Mouse (Mus musculus) CH12.LX (cell line): ENCODE measurements around the gene Srebf2. TPM values are rescaled to one million over a fixed set of nuclear protein-coding genes. Genes with fewer than 3 reads are reported as not detected.
"Not testable (repeated sequence)": the region's sequence is repeated elsewhere in the genome, so short reads cannot be mapped to it uniquely, and the experiment has no call there.

Experiments used
- DNase-seq: peaks from one replicate; pipeline ENCODE4 v3.0.0-alpha.2; 2013; ENCODE audit errors: extremely low read depth
- H3K27ac ChIP-seq: 2 replicates; pipeline ENCODE4 v1.5.1; 2012; ENCODE audit warnings: low read depth, mild to moderate bottlenecking, control low read depth, moderate library complexity; ENCODE audit not compliant: insufficient read depth
- H3K27me3 ChIP-seq: replicated peaks from 2 replicates; pipeline ENCODE3; 2012; ENCODE audit warnings: inconsistent platforms
- H3K36me3 ChIP-seq, 2 experiments: replicated peaks in 1 of 2; 2 replicates each; pipeline versions ENCODE3 to v1.6.1; 2012; ENCODE audit warnings: inconsistent platforms in 1 of 2, low read length in 1 of 2, mild to moderate bottlenecking in 1 of 2, mixed read lengths in 1 of 2, moderate library complexity in 1 of 2; ENCODE audit not compliant: control insufficient read depth in 1 of 2, insufficient read depth in 1 of 2
- H3K4me1 ChIP-seq, 2 experiments: 2 replicates each; pipeline ENCODE4 v1.6.1; 2012; ENCODE audit warnings: inconsistent platforms in 1 of 2, moderate library complexity in 1 of 2; ENCODE audit not compliant: insufficient read depth in 2 of 2, control insufficient read depth in 1 of 2
- H3K4me2 ChIP-seq: 2 replicates; pipeline ENCODE4 v1.6.1; 2012; ENCODE audit warnings: low read depth, mild to moderate bottlenecking, control low read depth; ENCODE audit not compliant: poor library complexity, insufficient read depth, severe bottlenecking
- H3K4me3 ChIP-seq, 3 experiments: fragments of 150-350 bp in 1 of 3; sonication (generic) in 1 of 3; replicated peaks in 1 of 3; 2 replicates each; pipeline versions ENCODE3 to v1.5.1; 2011 to 2012; ENCODE audit warnings: low read depth in 2 of 3, low read length in 2 of 3, mild to moderate bottlenecking in 2 of 3, moderate library complexity in 2 of 3, control low read depth in 1 of 3, improper control_type of control experiment in 1 of 3, inconsistent platforms in 1 of 3, mixed read lengths in 1 of 3; ENCODE audit not compliant: poor library complexity in 1 of 3
- H3K79me2 ChIP-seq: replicated peaks from 2 replicates; pipeline ENCODE4 v1.6.1; 2012; ENCODE audit warnings: mild to moderate bottlenecking, moderate library complexity; ENCODE audit not compliant: control insufficient read depth, poor library complexity, insufficient read depth, severe bottlenecking; ENCODE audit errors: extremely low read depth
- H3K9ac ChIP-seq: 2 replicates; pipeline ENCODE4 v1.6.1; 2012; ENCODE audit warnings: low read depth, mild to moderate bottlenecking, control low read depth, moderate library complexity; ENCODE audit not compliant: insufficient read depth
- H3K9me3 ChIP-seq: replicated peaks from 2 replicates; pipeline ENCODE3; 2012; ENCODE audit warnings: low read length, inconsistent platforms, mixed read lengths
- CTCF ChIP-seq, 2 experiments: IDR thresholded peaks in 1 of 2; conservative IDR thresholded peaks in 1 of 2; 2 replicates each; pipeline ENCODE4 v1.5.1; 2011 to 2012; ENCODE audit warnings: low read depth in 2 of 2, low read length in 2 of 2, improper control_type of control experiment in 1 of 2, inconsistent platforms in 1 of 2, mild to moderate bottlenecking in 1 of 2, moderate library complexity in 1 of 2
- ELF1 ChIP-seq: IDR thresholded peaks from 2 replicates; pipeline ENCODE4 v1.6.1; 2014; ENCODE audit warnings: low read depth, mild to moderate bottlenecking, inconsistent platforms, low read length, improper control_type of control experiment
- ETS1 ChIP-seq: conservative IDR thresholded peaks from 2 replicates; pipeline ENCODE4 v1.6.1; 2012; ENCODE audit warnings: low read depth, mild to moderate bottlenecking, inconsistent platforms, low read length, improper control_type of control experiment, moderate library complexity
- HCFC1 ChIP-seq: IDR thresholded peaks from 2 replicates; pipeline ENCODE4 v1.6.1; 2012; ENCODE audit warnings: low read depth, mild to moderate bottlenecking, inconsistent platforms, low read length, improper control_type of control experiment
- JUND ChIP-seq: conservative IDR thresholded peaks from 2 replicates; pipeline ENCODE4 v1.6.1; 2011; ENCODE audit warnings: low read depth, low read length, improper control_type of control experiment
- MEF2A ChIP-seq: IDR thresholded peaks from 2 replicates; pipeline ENCODE4 v1.6.1; 2014; ENCODE audit warnings: low read depth, mild to moderate bottlenecking, inconsistent platforms, low read length, improper control_type of control experiment, borderline replicate concordance
- NRF1 ChIP-seq: IDR thresholded peaks from 2 replicates; pipeline ENCODE4 v1.6.1; 2014; ENCODE audit warnings: low read depth, mild to moderate bottlenecking, inconsistent platforms, low read length, improper control_type of control experiment, moderate library complexity
- PAX5 ChIP-seq: IDR thresholded peaks from 2 replicates; pipeline ENCODE4 v1.6.1; 2012; ENCODE audit warnings: low read length, inconsistent platforms, mixed read lengths
- POLR2A ChIP-seq: IDR thresholded peaks from 2 replicates; pipeline ENCODE4 v1.6.1; 2011; ENCODE audit warnings: low read depth, mild to moderate bottlenecking, improper control_type of control experiment, low read length
- RAD21 ChIP-seq: IDR thresholded peaks from 2 replicates; pipeline ENCODE4 v1.6.1; 2011; ENCODE audit warnings: low read depth, mild to moderate bottlenecking, low read length, improper control_type of control experiment, moderate library complexity
- RCOR1 ChIP-seq: conservative IDR thresholded peaks from 2 replicates; pipeline ENCODE4 v1.6.1; 2012; ENCODE audit warnings: low read depth, mild to moderate bottlenecking, inconsistent platforms, low read length, improper control_type of control experiment
- SMC3 ChIP-seq: IDR thresholded peaks from 2 replicates; pipeline ENCODE4 v1.6.1; 2011; ENCODE audit warnings: low read depth, low read length, improper control_type of control experiment
- USF2 ChIP-seq: conservative IDR thresholded peaks from 2 replicates; pipeline ENCODE4 v1.6.1; 2011; ENCODE audit warnings: low read depth, low read length, improper control_type of control experiment
- ZMIZ1 ChIP-seq: IDR thresholded peaks from 2 replicates; pipeline ENCODE4 v1.6.1; 2012; ENCODE audit warnings: low read depth, mild to moderate bottlenecking, inconsistent platforms, low read length, improper control_type of control experiment
- dilution Hi-C: fragments of 300-500 bp; cut with MboI; formaldehyde crosslinking; loops from 2 replicates; pipeline ENCODE4 v1.14.3; 2020; ENCODE audit warnings: low sequenced_read_pairs; ENCODE audit not compliant: extremely low pct_unique_long_range_greater_than_20kb, extremely low pct_ligation_motif_present
- in situ Hi-C: fragments of 300-500 bp; cut with MboI; formaldehyde crosslinking; loops from 3 replicates; pipeline ENCODE4 v1.14.3; 2019; ENCODE audit warnings: low sequenced_read_pairs, low pct_ligation_motif_present, low pct_unique_long_range_greater_than_20kb, mixed read lengths
- polyA plus RNA-seq: library from polyadenylated mRNA; unstranded; fragments of >175 nt; gene quantifications from 2 replicates; pipeline ENCODE4 v1.2.1, GENCODE M21; 2012; ENCODE audit warnings: low read depth; ENCODE audit not compliant: insufficient read length
- total RNA-seq, 2 experiments: library from RNA; depleted of rRNA; stranded (reverse); fragments of 300-350 nt in 1 of 2; fragments of >200 nt in 1 of 2; gene quantifications; 2 replicates each; pipeline ENCODE4 v1.2.3; 2012 to 2014

Srebf2 gene
- total and polyA plus RNA-seq, 3 experiments, result 94.3 to 253 (median 159) TPM

- TF ChIP-seq RCOR1, result no peak
Measured at GRCm38 (mm10) chr15:82146770-82147610, at the start of gene Srebf2 (continued).

- H3K9me3 ChIP-seq, result no peaks in the 10 kb centered on the region
- H3K4me3 ChIP-seq, result no peak overlapping the region
- in situ Hi-C loops, result loop anchor here (5.0 kb wide), 1 partner anchor 45 kb away; no protein-coding TSS in a partner anchor
- TF ChIP-seq USF2 (no peak), POLR2A (no peak), SMC3 (peak; percentile 74), RAD21 (peak; percentile 68), NRF1 (no peak), ETS1 (no peak), MEF2A (0 out of 2 replicates have a peak, but pooled peaks have one; percentile 16), JUND (no peak), PAX5 (no peak), CTCF (conservative IDR thresholded peaks at IDR 0.05 in 1 of 2, IDR thresholded peaks at IDR 0.05 in 1 of 2; ENCODE audit: low read depth in 2 of 2, low read length in 2 of 2) (peak; percentile 48 to 82), HCFC1 (no peak), ELF1 (no peak)
- TF ChIP-seq, all 38 proteins: peak for 4
- Histone ChIP-seq H3K36me3 (no peaks in the 10 kb centered on the region), H3K9ac (no peak overlapping the region), H3K4me2 (no peak overlapping the region), H3K27ac (no peak overlapping the region), H3K4me1 (no peaks in the 10 kb centered on the region), H3K27me3 (peaks cover 16% of the 10 kb centered on the region), H3K79me2 (no peaks in the 10 kb centered on the region)
- DNase-seq, result no peak
- dilution Hi-C loops, result no loop called here
Measured at GRCm38 (mm10) chr15:82106953-82107555, 39.9 kb upstream of the Srebf2 start.

- Histone ChIP-seq H3K9ac (no peak overlapping the region), H3K27ac (no peak overlapping the region), H3K9me3 (no peaks in the 10 kb centered on the region), H3K4me3 (no peak overlapping the region)
- dilution Hi-C loops (no loop called here), in situ Hi-C loops (no loop called here)
- no peak for DNase-seq
- TF ChIP-seq ZMIZ1 (no peak), RCOR1 (no peak)
- TF ChIP-seq, all 38 proteins: peak for 0
- H3K4me1 ChIP-seq, result no peaks in the 10 kb centered on the region
- no peak overlapping the region for H3K4me2 ChIP-seq
- H3K36me3 ChIP-seq, result no peaks in the 10 kb centered on the region
- H3K79me2 ChIP-seq, result no peaks in the 10 kb centered on the region
- H3K27me3 ChIP-seq, result no peaks in the 10 kb centered on the region
Measured at GRCm38 (mm10) chr15:82120544-82120943, 26.4 kb upstream of the Srebf2 start.

- Histone ChIP-seq H3K4me2 (peak overlapping the region; percentile 77), H3K36me3 (peaks cover 12 to 18% of the 10 kb centered on the region in 2 experiments), H3K4me3 (peak overlapping the region in 1 of 3 experiments; percentile 77), H3K27ac (peak overlapping the region; percentile 71; the same call in 1 of the 2 replicates), H3K9ac (peak overlapping the region; percentile 81; the same call in 1 of the 2 replicates), H3K4me1 (peaks cover 18 to 41% of the 10 kb centered on the region in 2 experiments), H3K79me2 (peaks cover 29% of the 10 kb centered on the region)
- H3K27me3 ChIP-seq, DNase-seq, in situ Hi-C loops, dilution Hi-C loops, H3K9me3 ChIP-seq: not testable (repeated sequence)
Measured at GRCm38 (mm10) chr15:82126690-82127089, 20.3 kb upstream of the Srebf2 start.
